ENCODE assay signal across 8 mouse cellular contexts in genomic region chr2:78871971-78872860, GRCm38 (mm10). TPM values are rescaled to one million over a fixed set of nuclear protein-coding genes. Genes with fewer than 3 reads are reported as not detected.
DNase-seq lines count a peak whose midpoint lies in the region; ATAC-seq and TF ChIP-seq lines count a peak whose summit lies in the region.

No protein-coding gene starts in this region.

- 13% methylated on average over 8 of the region's 8 CpGs for WGBS in forebrain, embryonic 14.5 days
- 17% methylated on average over 8 of the region's 8 CpGs for WGBS in intestine, embryonic 14.5 days
- WGBS in lung, postnatal 0 days: 9% methylated on average over 8 of the region's 8 CpGs

- TF ChIP-seq CTCF in Patski (IDR thresholded peaks at IDR 0.05): peak; percentile 25
- TF ChIP-seq CTCF in lung, postnatal 0 days (IDR thresholded peaks at IDR 0.05): peak; percentile 53

- in situ Hi-C loops in Patski (cut with MboI; ENCODE audit: low pct_unique_long_range_greater_than_20kb): loop anchor here (5.0 kb wide), 2 partner anchors 325 to 815 kb away; no protein-coding TSS in a partner anchor

- no peak for ATAC-seq in Patski
- no peak for ATAC-seq in forebrain, embryonic 14.5 days
- no peak for ATAC-seq in intestine, embryonic 14.5 days (replicated peaks; ENCODE audit: low FRiP score, low TSS enrichment, low read depth)
- no peak for ATAC-seq in lung, postnatal 0 days

- peak overlapping the region; percentile 99 for H3K9ac ChIP-seq in forebrain, embryonic 14.5 days (ENCODE audit: low read length)
- peak overlapping the region; percentile 47 for H3K9ac ChIP-seq in intestine, embryonic 14.5 days (ENCODE audit: low read length)
- peak overlapping the region; percentile 23; the same call in 1 of the 2 replicates for H3K9ac ChIP-seq in lung, postnatal 0 days (replicated peaks; ENCODE audit: low read depth)

- peaks cover 28% of the 10 kb centered on the region for H3K4me1 ChIP-seq in forebrain, embryonic 14.5 days (ENCODE audit: control insufficient read depth, insufficient read depth, low read length)
- H3K4me1 ChIP-seq in intestine, embryonic 14.5 days (replicated peaks; ENCODE audit: control insufficient read depth, insufficient read depth, low read length): peaks cover 25% of the 10 kb centered on the region
- peaks cover 14% of the 10 kb centered on the region; the same call in 1 of the 2 replicates for H3K4me1 ChIP-seq in lung, postnatal 0 days (ENCODE audit: insufficient read depth, low read depth, low read length)

- H3K4me2 ChIP-seq in forebrain, embryonic 14.5 days (ENCODE audit: low read length): peak overlapping the region; percentile 86
- H3K4me2 ChIP-seq in intestine, embryonic 14.5 days (ENCODE audit: low read length): peak overlapping the region; percentile 84
- peak overlapping the region; percentile 32 for H3K4me2 ChIP-seq in lung, postnatal 0 days (replicated peaks; ENCODE audit: low read depth, low read length)

- CTCF ChIA-PET in Patski (lab: Charles Lee): interaction anchor here (0.8 to 1.4 kb wide), 4 partner anchors 13 to 42 kb away, joined by 3 to 4 read pairs (median 3); no protein-coding TSS in a partner anchor

- H3K4me3 ChIP-seq in forebrain, embryonic 14.5 days (ENCODE audit: low read depth, low read length): peak overlapping the region; percentile 73
- peak overlapping the region; percentile 78 for H3K4me3 ChIP-seq in intestine, embryonic 14.5 days (ENCODE audit: low read depth, low read length)
- H3K4me3 ChIP-seq in lung, postnatal 0 days (ENCODE audit: low read depth, low read length): peak overlapping the region; percentile 8; the same call in 1 of the 2 replicates

- POLR2A ChIA-PET in Patski (lab: Charles Lee): interaction anchor here (0.5 to 0.8 kb wide), 3 partner anchors 525 to 812 kb away, joined by 3 read pairs; no protein-coding TSS in a partner anchor

- H3K36me3 ChIP-seq in forebrain, embryonic 14.5 days (ENCODE audit: control insufficient read depth, insufficient read depth, low read length): peaks cover 6% of the 10 kb centered on the region; the same call in 1 of the 2 replicates
- H3K36me3 ChIP-seq in intestine, embryonic 14.5 days (ENCODE audit: control insufficient read depth, insufficient read depth, low read length): peaks cover 9% of the 10 kb centered on the region; the same call in 1 of the 2 replicates
- H3K36me3 ChIP-seq in lung, postnatal 0 days (ENCODE audit: insufficient read depth, low read length): no peaks in the 10 kb centered on the region

- H3K9me3 ChIP-seq in forebrain, embryonic 14.5 days (replicated peaks; ENCODE audit: control insufficient read depth, low read length): no peaks in the 10 kb centered on the region
- H3K9me3 ChIP-seq in intestine, embryonic 14.5 days (ENCODE audit: control insufficient read depth, low read length): no peaks in the 10 kb centered on the region
- no peaks in the 10 kb centered on the region for H3K9me3 ChIP-seq in lung, postnatal 0 days (ENCODE audit: low read length)

- peak overlapping the region; percentile 63 for H3K27ac ChIP-seq in forebrain, embryonic 14.5 days (ENCODE audit: low read depth, low read length)
- peak overlapping the region; percentile 66 for H3K27ac ChIP-seq in intestine, embryonic 14.5 days (ENCODE audit: low read depth)
- H3K27ac ChIP-seq in lung, postnatal 0 days (ENCODE audit: low read length): 0 out of 2 replicates have a peak overlapping the region, but pooled peaks have one; percentile 28

- DNase-seq in heart, adult 18-20 months: peak; percentile 37 to 45
- DNase-seq in heart, postnatal 25 days (ENCODE audit: low spot score): no peak
- DNase-seq in Patski (ENCODE audit: low read depth, low spot score): no peak
- DNase-seq in forebrain, embryonic 14.5 days (ENCODE audit: low spot score): peak; percentile 86
- DNase-seq in intestine, embryonic 14.5 days (ENCODE audit: low spot score): no peak
- peak; percentile 51 for DNase-seq in lung, postnatal 0 days (ENCODE audit: low spot score)
- peak; percentile 66 for DNase-seq in retina, postnatal 1 day
- DNase-seq in yolk sac, embryonic 10.5 days (ENCODE audit: low spot score): no peak

- intact Hi-C loops in heart, postnatal 25 days (cut with DNase I): loop anchor here (2.0 kb wide), 1 partner anchor 43 kb away; no protein-coding TSS in a partner anchor

- H3K27me3 ChIP-seq in Patski: no peaks in the 10 kb centered on the region
- H3K27me3 ChIP-seq in forebrain, embryonic 14.5 days (replicated peaks; ENCODE audit: control insufficient read depth, insufficient read depth, low read length): no peaks in the 10 kb centered on the region
- no peaks in the 10 kb centered on the region for H3K27me3 ChIP-seq in intestine, embryonic 14.5 days (replicated peaks; ENCODE audit: control insufficient read depth, insufficient read depth, low read length)
- no peaks in the 10 kb centered on the region for H3K27me3 ChIP-seq in lung, postnatal 0 days (replicated peaks; ENCODE audit: insufficient read depth, low read length)

- no peak for TF ChIP-seq EP300 in lung, postnatal 0 days (IDR thresholded peaks at IDR 0.05)

RNA-seq across cellular contexts. Expression of gene Ube2e3, which starts 4.3 kb away (rescaled TPM):
- total RNA-seq in heart, adult 18-20 months (2021): 10 to 100 TPM; 43.0 to 50.2 TPM
- 10 to 100 TPM; 49.0 to 49.3 TPM for total RNA-seq in heart, postnatal 25 days (2021)
- polyA plus RNA-seq in Patski (2021): 74.3 TPM
- polyA plus RNA-seq in forebrain, embryonic 14.5 days (2014; fragmentation: Nextera tagmentation; extraction: Ambion mirVana): 269 and 278 TPM in 2 replicates
- 126 and 138 TPM in 2 replicates for polyA plus RNA-seq in intestine, embryonic 14.5 days (2014; fragmentation: Nextera tagmentation; extraction: Ambion mirVana)
- polyA plus RNA-seq in lung, postnatal 0 days (2015; fragmentation: Nextera tagmentation; extraction: Ambion mirVana): 94.7 and 97.5 TPM in 2 replicates

Comparison
In these comparisons a context has a peak if more than half of its experiments do, and no peak if none do; other contexts are left out.
1. DNase-seq: peak in heart, adult 18-20 months (2 of 2), forebrain, embryonic 14.5 days (single experiment), lung, postnatal 0 days (single experiment) and retina, postnatal 1 day (single experiment); none in heart, postnatal 25 days (single experiment), Patski (single experiment), intestine, embryonic 14.5 days (single experiment) and yolk sac, embryonic 10.5 days (single experiment).
2. H3K4me2 ChIP-seq: peak in every context shown above with its lines; median percentile 86 in forebrain, embryonic 14.5 days; 84 in intestine, embryonic 14.5 days; 32 in lung, postnatal 0 days.
3. H3K4me3 ChIP-seq: peak in every context shown above with its lines; median percentile 78 in intestine, embryonic 14.5 days; 73 in forebrain, embryonic 14.5 days; 8 in lung, postnatal 0 days.
4. H3K9ac ChIP-seq: peak in every context shown above with its lines; median percentile 99 in forebrain, embryonic 14.5 days; 47 in intestine, embryonic 14.5 days; 23 in lung, postnatal 0 days.
5. Peak in every context shown above with its lines, with median percentiles within 50 percentile points of each other: H3K27ac ChIP-seq.